Mouse (Mus musculus): ENCODE data around the gene Ppp2r5a. TPM values are rescaled to one million over a fixed set of nuclear protein-coding genes. Genes with fewer than 3 reads are reported as not detected.

Ppp2r5a gene
- 14.8 and 19.2 TPM in 2 replicates for polyA plus RNA-seq (2014; fragmentation: Nextera tagmentation; extraction: Ambion mirVana)

- Histone ChIP-seq H3K9me3 (ENCODE audit: control insufficient read depth, low read length) (no peaks in the 10 kb centered on the region), H3K27me3 (ENCODE audit: control insufficient read depth, insufficient read depth, low read length) (no peaks in the 10 kb centered on the region), H3K4me3 (ENCODE audit: low read depth, low read length) (no peak within 1 kb of the TSS), H3K4me2 (no peak within 1 kb of the TSS), H3K9ac (ENCODE audit: low read length) (no peak within 1 kb of the TSS), H3K4me1 (ENCODE audit: control insufficient read depth, insufficient read depth, low read length) (no peaks in the 10 kb centered on the region), H3K36me3 (ENCODE audit: control insufficient read depth, insufficient read depth, low read length) (no peaks in the 10 kb centered on the region), H3K27ac (ENCODE audit: low read depth, low read length) (no peak within 1 kb of the TSS)
- no peak for ATAC-seq (ENCODE audit: low FRiP score)
- 69% methylated on average over 5 of the region's 5 CpGs for WGBS
- DNase-seq (ENCODE audit: low spot score, missing footprints) = no peak
These were observed at the start of gene Ppp2r5a for GRCm38 (mm10) chr1:191403074-191403473. Gene Ppp2r5a, minus strand, starts transcription at chr1:191403272.

- no peaks in the 10 kb centered on the region for H3K27me3 ChIP-seq (ENCODE audit: control insufficient read depth, insufficient read depth, low read length)
- H3K4me2 ChIP-seq = no peak overlapping the region
- no peaks in the 10 kb centered on the region for H3K4me1 ChIP-seq (ENCODE audit: control insufficient read depth, insufficient read depth, low read length)
- 70% methylated on average over 5 of the region's 5 CpGs for WGBS
- no peak for DNase-seq (ENCODE audit: low spot score, missing footprints)
- H3K4me3 ChIP-seq (ENCODE audit: low read depth, low read length) = no peak overlapping the region
- no peaks in the 10 kb centered on the region for H3K9me3 ChIP-seq (ENCODE audit: control insufficient read depth, low read length)
- no peak for ATAC-seq (ENCODE audit: low FRiP score)
- no peaks in the 10 kb centered on the region for H3K36me3 ChIP-seq (ENCODE audit: control insufficient read depth, insufficient read depth, low read length)
- no peak overlapping the region for H3K27ac ChIP-seq (ENCODE audit: low read depth, low read length)
- H3K9ac ChIP-seq (ENCODE audit: low read length) = no peak overlapping the region
These were observed 47.5 kb upstream of the Ppp2r5a start for GRCm38 (mm10) chr1:191450614-191451013.

- no peaks in the 10 kb centered on the region for H3K36me3 ChIP-seq (ENCODE audit: control insufficient read depth, insufficient read depth, low read length)
- no peaks in the 10 kb centered on the region for H3K27me3 ChIP-seq (ENCODE audit: control insufficient read depth, insufficient read depth, low read length)
- no peak for DNase-seq (ENCODE audit: low spot score, missing footprints)
- 77% methylated on average over 4 of the region's 4 CpGs for WGBS
- H3K4me1 ChIP-seq (ENCODE audit: control insufficient read depth, insufficient read depth, low read length) = no peaks in the 10 kb centered on the region
- H3K4me3 ChIP-seq (ENCODE audit: low read depth, low read length) = no peak overlapping the region
- H3K27ac ChIP-seq (ENCODE audit: low read depth, low read length) = no peak overlapping the region
- no peak for ATAC-seq (ENCODE audit: low FRiP score)
- no peaks in the 10 kb centered on the region for H3K9me3 ChIP-seq (ENCODE audit: control insufficient read depth, low read length)
- H3K9ac ChIP-seq (ENCODE audit: low read length) = no peak overlapping the region
- no peak overlapping the region for H3K4me2 ChIP-seq
These were observed 46.5 kb upstream of the Ppp2r5a start for GRCm38 (mm10) chr1:191449537-191449936.

- Histone ChIP-seq H3K36me3 (ENCODE audit: control insufficient read depth, insufficient read depth, low read length) (no peaks in the 10 kb centered on the region), H3K4me2 (no peak overlapping the region), H3K27ac (ENCODE audit: low read depth, low read length) (no peak overlapping the region), H3K27me3 (ENCODE audit: control insufficient read depth, insufficient read depth, low read length) (no peaks in the 10 kb centered on the region), H3K9ac (ENCODE audit: low read length) (no peak overlapping the region), H3K4me1 (ENCODE audit: control insufficient read depth, insufficient read depth, low read length) (no peaks in the 10 kb centered on the region), H3K9me3 (ENCODE audit: control insufficient read depth, low read length) (no peaks in the 10 kb centered on the region), H3K4me3 (ENCODE audit: low read depth, low read length) (no peak overlapping the region)
- ATAC-seq (ENCODE audit: low FRiP score) (no peak), DNase-seq (ENCODE audit: low spot score, missing footprints) (no peak)
- WGBS = 62% methylated on average over 6 of the region's 6 CpGs
These were observed 44.4 kb upstream of the Ppp2r5a start for GRCm38 (mm10) chr1:191447391-191448016.

GRCm38 (mm10) chr1:191446307-191446706 is 43.2 kb upstream of the Ppp2r5a start:
- Histone ChIP-seq H3K27me3 (ENCODE audit: control insufficient read depth, insufficient read depth, low read length) (no peaks in the 10 kb centered on the region), H3K9ac (ENCODE audit: low read length) (no peak overlapping the region), H3K36me3 (ENCODE audit: control insufficient read depth, insufficient read depth, low read length) (no peaks in the 10 kb centered on the region), H3K4me1 (ENCODE audit: control insufficient read depth, insufficient read depth, low read length) (no peaks in the 10 kb centered on the region), H3K4me2 (no peak overlapping the region), H3K9me3 (ENCODE audit: control insufficient read depth, low read length) (no peaks in the 10 kb centered on the region), H3K4me3 (ENCODE audit: low read depth, low read length) (no peak overlapping the region), H3K27ac (ENCODE audit: low read depth, low read length) (no peak overlapping the region)
- DNase-seq (ENCODE audit: low spot score, missing footprints) = no peak
- ATAC-seq (ENCODE audit: low FRiP score) = no peak
- 84% methylated on average over 5 of the region's 5 CpGs for WGBS

GRCm38 (mm10) chr1:191445831-191446258 is 42.8 kb upstream of the Ppp2r5a start:
- Histone ChIP-seq H3K9ac (ENCODE audit: low read length) (no peak overlapping the region), H3K9me3 (ENCODE audit: control insufficient read depth, low read length) (no peaks in the 10 kb centered on the region), H3K4me1 (ENCODE audit: control insufficient read depth, insufficient read depth, low read length) (no peaks in the 10 kb centered on the region), H3K4me2 (no peak overlapping the region), H3K4me3 (ENCODE audit: low read depth, low read length) (no peak overlapping the region), H3K36me3 (ENCODE audit: control insufficient read depth, insufficient read depth, low read length) (no peaks in the 10 kb centered on the region), H3K27ac (ENCODE audit: low read depth, low read length) (no peak overlapping the region), H3K27me3 (ENCODE audit: control insufficient read depth, insufficient read depth, low read length) (no peaks in the 10 kb centered on the region)
- WGBS = 78% methylated on average over 9 of the region's 9 CpGs
- no peak for DNase-seq (ENCODE audit: low spot score, missing footprints)
- no peak for ATAC-seq (ENCODE audit: low FRiP score)

GRCm38 (mm10) chr1:191445401-191445800 is 42.3 kb upstream of the Ppp2r5a start:
- Histone ChIP-seq H3K9ac (ENCODE audit: low read length) (no peak overlapping the region), H3K4me2 (no peak overlapping the region), H3K4me3 (ENCODE audit: low read depth, low read length) (no peak overlapping the region), H3K36me3 (ENCODE audit: control insufficient read depth, insufficient read depth, low read length) (no peaks in the 10 kb centered on the region), H3K27me3 (ENCODE audit: control insufficient read depth, insufficient read depth, low read length) (no peaks in the 10 kb centered on the region), H3K4me1 (ENCODE audit: control insufficient read depth, insufficient read depth, low read length) (no peaks in the 10 kb centered on the region), H3K27ac (ENCODE audit: low read depth, low read length) (no peak overlapping the region), H3K9me3 (ENCODE audit: control insufficient read depth, low read length) (no peaks in the 10 kb centered on the region)
- no peak for DNase-seq (ENCODE audit: low spot score, missing footprints)
- ATAC-seq (ENCODE audit: low FRiP score) = no peak
- WGBS = 91% methylated on average over 12 of the region's 12 CpGs

GRCm38 (mm10) chr1:191444467-191444866 is 41.4 kb upstream of the Ppp2r5a start:
- no peak overlapping the region for H3K4me3 ChIP-seq (ENCODE audit: low read depth, low read length)
- DNase-seq (ENCODE audit: low spot score, missing footprints) = no peak
- no peak overlapping the region for H3K27ac ChIP-seq (ENCODE audit: low read depth, low read length)
- no peaks in the 10 kb centered on the region for H3K4me1 ChIP-seq (ENCODE audit: control insufficient read depth, insufficient read depth, low read length)
- no peaks in the 10 kb centered on the region for H3K36me3 ChIP-seq (ENCODE audit: control insufficient read depth, insufficient read depth, low read length)
- no peak for ATAC-seq (ENCODE audit: low FRiP score)
- no peaks in the 10 kb centered on the region for H3K9me3 ChIP-seq (ENCODE audit: control insufficient read depth, low read length)
- no peak overlapping the region for H3K4me2 ChIP-seq
- H3K9ac ChIP-seq (ENCODE audit: low read length) = no peak overlapping the region
- no peaks in the 10 kb centered on the region for H3K27me3 ChIP-seq (ENCODE audit: control insufficient read depth, insufficient read depth, low read length)
- WGBS = 78% methylated on average over 1 of the region's 1 CpGs

GRCm38 (mm10) chr1:191439011-191439410 is 35.9 kb upstream of the Ppp2r5a start:
- 79% methylated on average over 3 of the region's 3 CpGs for WGBS
- H3K4me1 ChIP-seq (ENCODE audit: control insufficient read depth, insufficient read depth, low read length) = peaks cover 4% of the 10 kb centered on the region; the same call in 1 of the 2 replicates
- ATAC-seq (ENCODE audit: low FRiP score) = no peak

More at GRCm38 (mm10) chr1:191439011-191439410, 35.9 kb upstream of the Ppp2r5a start:
- Histone ChIP-seq H3K4me2 (no peak overlapping the region), H3K9me3 (ENCODE audit: control insufficient read depth, low read length) (no peaks in the 10 kb centered on the region), H3K9ac (ENCODE audit: low read length) (no peak overlapping the region), H3K27ac (ENCODE audit: low read depth, low read length) (no peak overlapping the region), H3K36me3 (ENCODE audit: control insufficient read depth, insufficient read depth, low read length) (no peaks in the 10 kb centered on the region), H3K4me3 (ENCODE audit: low read depth, low read length) (no peak overlapping the region), H3K27me3 (ENCODE audit: control insufficient read depth, insufficient read depth, low read length) (no peaks in the 10 kb centered on the region)
- DNase-seq (ENCODE audit: low spot score, missing footprints) = no peak
